Mouse (Mus musculus) telencephalon, adult 2 months (tissue): ENCODE results near the gene Psmb3.

Experiments used
- DNase-seq: peaks from one replicate; pipeline ENCODE4 v3.0.0-alpha.2; 2011; ENCODE audit warnings: low read depth, low spot score

The Psmb3 gene

GRCm38 (mm10) chr11:97748496-97748895 is 45.3 kb downstream of the Psmb3 start:
- DNase-seq = no peak

- DNase-seq = peak; percentile 83
Measured at GRCm38 (mm10) chr11:97753277-97753676, 50.1 kb downstream of the Psmb3 start.

GRCm38 (mm10) chr11:97758125-97758524 is 54.9 kb downstream of the Psmb3 start:
- no peak for DNase-seq

GRCm38 (mm10) chr11:97758942-97759341 is 55.7 kb downstream of the Psmb3 start:
- no peak for DNase-seq

GRCm38 (mm10) chr11:97761638-97762037 is 58.4 kb downstream of the Psmb3 start:
- no peak for DNase-seq
